Mouse (Mus musculus) cerebellum, adult 2 months (tissue): ENCODE measurements around the gene Lrrc47. TPM values are rescaled to one million over a fixed set of nuclear protein-coding genes. Genes with fewer than 3 reads are reported as not detected.
A peak's percentile ranks its signal among the peaks of the same experiment; 100 is the strongest.

Experiments
- DNase-seq, 2 experiments: peaks; one replicate each; pipeline ENCODE4 v3.0.0; 2021
- H3K27ac ChIP-seq: fragments of 200-500 bp; 2 replicates; pipeline ENCODE4 v1.5.1; 2012; ENCODE audit warnings: low read length, control low read depth, inconsistent platforms; ENCODE audit not compliant: insufficient read depth
- H3K27me3 ChIP-seq: fragments of 200-500 bp; 2 replicates; pipeline ENCODE4 v1.6.1; 2012; ENCODE audit warnings: inconsistent platforms, mild to moderate bottlenecking, low read length, moderate library complexity; ENCODE audit not compliant: control insufficient read depth, insufficient read depth
- H3K4me1 ChIP-seq: fragments of 200-500 bp; 2 replicates; pipeline ENCODE4 v1.6.1; 2011; ENCODE audit warnings: low read length; ENCODE audit not compliant: control insufficient read depth, insufficient read depth
- H3K4me3 ChIP-seq: fragments of 200-500 bp; replicated peaks from 2 replicates; pipeline ENCODE3; 2011; ENCODE audit warnings: mild to moderate bottlenecking, low read depth, low read length, control low read depth; ENCODE audit not compliant: insufficient read depth
- CTCF ChIP-seq: fragments of 200-500 bp; IDR thresholded peaks from 2 replicates; pipeline ENCODE4 v1.5.1; 2011; ENCODE audit warnings: low read depth, mild to moderate bottlenecking, control low read depth, low read length, moderate library complexity, borderline replicate concordance; ENCODE audit not compliant: insufficient read depth
- POLR2A ChIP-seq: fragments of 200-500 bp; IDR thresholded peaks from 2 replicates; pipeline ENCODE4 v1.6.1; 2011; ENCODE audit warnings: low read length, control low read depth, borderline replicate concordance; ENCODE audit not compliant: insufficient read depth
- WGBS: fragments of 180-500 bp; shearing (Covaris S2); methylation state at CpG from one replicate; pipeline ENCODE4 v1.1.7; 2018; 5-methylcytosine and 5-hydroxymethylcytosine counted together
- polyA plus RNA-seq: library from polyadenylated mRNA; depleted of rRNA; stranded (reverse); fragments of >200 nt; gene quantifications from 2 replicates; pipeline ENCODE4 v1.2.3, GENCODE M21; 2012; rRNA removed

The Lrrc47 gene
- polyA plus RNA-seq, 1 experiment, result 45.0 TPM

DNA sequence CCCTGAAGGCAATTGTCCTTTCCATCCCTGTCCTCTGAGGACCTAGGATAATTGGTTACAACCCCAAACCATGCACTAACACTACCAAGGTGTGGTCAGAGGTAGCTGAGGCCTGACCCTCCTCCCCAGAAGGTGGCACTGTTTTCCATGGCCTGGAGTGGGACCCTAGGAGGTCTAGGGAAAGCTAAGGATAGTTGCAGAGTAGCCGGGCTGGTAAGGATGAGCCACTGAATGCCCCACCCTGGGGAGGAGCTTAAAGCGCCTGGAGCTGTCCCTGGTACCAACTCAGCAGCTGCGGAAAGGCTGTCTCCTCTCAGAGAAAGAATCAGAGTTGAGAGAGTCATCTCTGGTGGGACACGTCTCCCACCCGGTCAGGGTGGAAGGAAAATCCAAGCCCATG lies 59.4 kb downstream of the Lrrc47 start:
- no peaks in the 10 kb centered on the region for H3K4me1 ChIP-seq
- no peaks in the 10 kb centered on the region for H3K27me3 ChIP-seq
- 8% methylated on average over 5 of the region's 5 CpGs for WGBS
- no peak overlapping the region for H3K4me3 ChIP-seq
- no peak for TF ChIP-seq POLR2A
- peak; percentile 76 for TF ChIP-seq CTCF
- no peak overlapping the region for H3K27ac ChIP-seq
- peak; percentile 33 to 34 for DNase-seq

Other genes starting within 250 kb of the Lrrc47 start
- gene A430005L14Rik, start 54.5 kb upstream of the Lrrc47 start, polyA plus RNA-seq, result 41.0 and 43.3 TPM in 2 replicates
- 21.6 and 27.3 TPM in 2 replicates for gene Dffb, start 36.6 kb upstream of the Lrrc47 start, polyA plus RNA-seq
- 23.6 and 23.9 TPM in 2 replicates for gene Cep104, start 36.5 kb upstream of the Lrrc47 start, polyA plus RNA-seq
- gene Smim1, start 14.5 kb downstream of the Lrrc47 start, polyA plus RNA-seq, result 35.5 and 39.6 TPM in 2 replicates
- not detected in 2 replicates for gene Ccdc27, start 30.9 kb downstream of the Lrrc47 start, polyA plus RNA-seq
- gene Trp73, start 128.5 kb downstream of the Lrrc47 start, polyA plus RNA-seq, result 1.7 and 2.6 TPM in 2 replicates
- gene Wrap73, start 130.6 kb downstream of the Lrrc47 start, polyA plus RNA-seq, result 55.6 and 60.3 TPM in 2 replicates
- 261 and 272 TPM in 2 replicates for gene Tprgl, start 148.9 kb downstream of the Lrrc47 start, polyA plus RNA-seq
- gene Megf6, start 159.0 kb downstream of the Lrrc47 start, polyA plus RNA-seq, result 2.6 and 2.9 TPM in 2 replicates